Mouse (Mus musculus): ENCODE results near the gene Dhdh.

DNA sequence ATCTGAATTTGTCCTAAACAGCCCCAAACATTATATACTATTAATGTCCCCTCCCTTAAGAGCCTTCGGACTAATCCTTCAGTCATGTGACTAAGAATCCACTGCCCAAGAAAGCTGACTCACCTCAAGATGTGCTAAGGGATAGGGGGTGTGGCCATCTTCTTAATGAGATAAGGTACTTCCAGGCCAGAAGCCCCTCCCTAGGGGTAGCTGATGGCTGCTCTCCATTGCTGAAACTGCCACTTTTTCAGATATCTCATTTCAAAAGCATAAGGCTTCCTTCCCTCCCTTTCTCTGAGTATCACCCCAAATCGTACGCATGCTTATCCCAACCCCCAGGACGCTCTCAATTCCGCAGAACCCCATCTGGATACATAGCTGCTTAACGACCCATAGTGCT is 20.0 kb upstream of the Dhdh start:
- no peak for TF ChIP-seq CTCF (conservative IDR thresholded peaks at IDR 0.05; ENCODE audit: low read length)
- TF ChIP-seq POU5F1 (IDR thresholded peaks at IDR 0.05; ENCODE audit: borderline replicate concordance, low read length): no peak

Measured in E14TG2a.4 (cell line).